Mouse (Mus musculus) bone marrow macrophage, adult 2 months (primary cell): Measurements from ENCODE around the gene T.
"Not testable (repeated sequence)": the region's sequence is repeated elsewhere in the genome, so short reads cannot be mapped to it uniquely, and the experiment has no call there.

Source experiments
- CTCF ChIP-seq: IDR thresholded peaks from 2 replicates; pipeline ENCODE4 v1.5.1; 2012; ENCODE audit warnings: low read depth, mild to moderate bottlenecking, low read length, moderate library complexity
- POLR2A ChIP-seq: IDR thresholded peaks from 2 replicates; pipeline ENCODE4 v1.6.1; 2012; ENCODE audit warnings: mild to moderate bottlenecking, low read depth, low read length, borderline replicate concordance

GRCm38 (mm10) chr17:8408002-8408401 is 26.2 kb upstream of the T start:
- TF ChIP-seq CTCF, POLR2A: not testable (repeated sequence)
